Mouse (Mus musculus): ENCODE data around the gene Mndal. TPM values are rescaled to one million over a fixed set of nuclear protein-coding genes. Genes with fewer than 3 reads are reported as not detected.
"Not testable (repeated sequence)": the region's sequence is repeated elsewhere in the genome, so short reads cannot be mapped to it uniquely, and the experiment has no call there.

Gene Mndal
- total and polyA plus RNA-seq, 3 experiments, result 56.8 to 175 (median 107) TPM

- TF ChIP-seq MAZ (IDR thresholded peaks at IDR 0.05; ENCODE audit: low read depth, low read length) (no peak), BHLHE40 (IDR thresholded peaks at IDR 0.05; ENCODE audit: low read depth, low read length) (no peak), MAFK (IDR thresholded peaks at IDR 0.05; ENCODE audit: insufficient replicate concordance, low read length) (no peak), POLR2A (IDR thresholded peaks at IDR 0.05; ENCODE audit: low read depth, low read length) (no peak), HCFC1 (IDR thresholded peaks at IDR 0.05; ENCODE audit: low read depth, low read length) (no peak), RAD21 (IDR thresholded peaks at IDR 0.05; ENCODE audit: low read depth, low read length) (no peak), KAT2A (IDR thresholded peaks at IDR 0.05; ENCODE audit: insufficient replicate concordance, low read length) (no peak), MXI1 (IDR thresholded peaks at IDR 0.05; ENCODE audit: low read depth, low read length) (no peak), JUN (IDR thresholded peaks at IDR 0.05; ENCODE audit: insufficient read depth, low read depth, low read length) (no peak), ZMIZ1 (IDR thresholded peaks at IDR 0.05; ENCODE audit: low read depth, low read length) (no peak), USF2 (conservative IDR thresholded peaks at IDR 0.05; ENCODE audit: low read depth, low read length) (no peak), TBP (conservative IDR thresholded peaks at IDR 0.05; ENCODE audit: low read depth, low read length) (no peak), GABPA (IDR thresholded peaks at IDR 0.05; ENCODE audit: insufficient replicate concordance, low read depth, low read length) (no peak), MYC (IDR thresholded peaks at IDR 0.05; ENCODE audit: low read depth, low read length) (no peak), ELF1 (IDR thresholded peaks at IDR 0.05; ENCODE audit: low read depth, low read length) (no peak), SIN3A (IDR thresholded peaks at IDR 0.05; ENCODE audit: low read length) (no peak), SMC3 (IDR thresholded peaks at IDR 0.05; ENCODE audit: low read depth, low read length) (no peak), NELFE (IDR thresholded peaks at IDR 0.05; ENCODE audit: low read depth, low read length) (no peak), CTCF (conservative IDR thresholded peaks at IDR 0.05 in 1 of 2, IDR thresholded peaks at IDR 0.05 in 1 of 2; ENCODE audit: low read depth in 2 of 2, low read length in 2 of 2) (no peak), PAX5 (IDR thresholded peaks at IDR 0.05; ENCODE audit: low read length) (no peak)
- Histone ChIP-seq H3K4me1 (ENCODE audit: control insufficient read depth in 1 of 2, insufficient read depth in 2 of 2) (peaks cover 0 to 8% of the 10 kb centered on the region in 2 experiments; a peak in 2 of 4 replicates), H3K9ac (ENCODE audit: insufficient read depth, low read depth) (no peak overlapping the region), H3K4me2 (ENCODE audit: insufficient read depth, low read depth, poor library complexity, severe bottlenecking) (no peak overlapping the region), H3K79me2 (replicated peaks; ENCODE audit: control insufficient read depth, extremely low read depth, insufficient read depth, poor library complexity, severe bottlenecking) (no peaks in the 10 kb centered on the region), H3K4me3 (replicated peaks in 1 of 3; ENCODE audit: low read depth in 2 of 3, low read length in 2 of 3, poor library complexity in 1 of 3) (no peak overlapping the region), H3K9me3 (replicated peaks; ENCODE audit: low read length) (no peaks in the 10 kb centered on the region), H3K36me3 (replicated peaks in 1 of 2; ENCODE audit: control insufficient read depth in 1 of 2, insufficient read depth in 1 of 2, low read length in 1 of 2) (no peaks in the 10 kb centered on the region), H3K27ac (ENCODE audit: insufficient read depth, low read depth) (no peak overlapping the region), H3K27me3 (replicated peaks) (no peaks in the 10 kb centered on the region)
- DNase-seq (ENCODE audit: extremely low read depth), result no peak
- in situ Hi-C loops (cut with MboI; ENCODE audit: low pct_ligation_motif_present, low pct_unique_long_range_greater_than_20kb, low sequenced_read_pairs) (no loop called here), dilution Hi-C loops (cut with MboI; ENCODE audit: extremely low pct_ligation_motif_present, extremely low pct_unique_long_range_greater_than_20kb, low sequenced_read_pairs) (no loop called here)
These were observed 12.9 kb upstream of the Mndal start for GRCm38 (mm10) chr1:173955071-173955796.

GRCm38 (mm10) chr1:173953563-173953962 lies 11.3 kb upstream of the Mndal start:
- Histone ChIP-seq H3K4me3 (replicated peaks in 1 of 3; ENCODE audit: low read depth in 2 of 3, low read length in 2 of 3, poor library complexity in 1 of 3) (no peak overlapping the region), H3K79me2 (replicated peaks; ENCODE audit: control insufficient read depth, extremely low read depth, insufficient read depth, poor library complexity, severe bottlenecking) (no peaks in the 10 kb centered on the region), H3K36me3 (replicated peaks in 1 of 2; ENCODE audit: control insufficient read depth in 1 of 2, insufficient read depth in 1 of 2, low read length in 1 of 2) (no peaks in the 10 kb centered on the region), H3K4me2 (ENCODE audit: insufficient read depth, low read depth, poor library complexity, severe bottlenecking) (no peak overlapping the region), H3K4me1 (ENCODE audit: control insufficient read depth in 1 of 2, insufficient read depth in 2 of 2) (peaks cover 0 to 19% of the 10 kb centered on the region in 2 experiments; a peak in 2 of 4 replicates), H3K27me3 (replicated peaks) (no peaks in the 10 kb centered on the region), H3K9me3 (replicated peaks; ENCODE audit: low read length) (no peaks in the 10 kb centered on the region), H3K27ac (ENCODE audit: insufficient read depth, low read depth) (no peak overlapping the region), H3K9ac (ENCODE audit: insufficient read depth, low read depth) (no peak overlapping the region)
- in situ Hi-C loops (cut with MboI; ENCODE audit: low pct_ligation_motif_present, low pct_unique_long_range_greater_than_20kb, low sequenced_read_pairs), result no loop called here
- no peak for TF ChIP-seq SIN3A (IDR thresholded peaks at IDR 0.05; ENCODE audit: low read length)
- no peak for TF ChIP-seq IRF4 (IDR thresholded peaks at IDR 0.05; ENCODE audit: low read depth, low read length)
- no peak for TF ChIP-seq USF1 (IDR thresholded peaks at IDR 0.05; ENCODE audit: low read depth, low read length)
- no peak for TF ChIP-seq MAZ (IDR thresholded peaks at IDR 0.05; ENCODE audit: low read depth, low read length)
- TF ChIP-seq MYC (IDR thresholded peaks at IDR 0.05; ENCODE audit: low read depth, low read length), result no peak
- no peak for TF ChIP-seq ZC3H11A (IDR thresholded peaks at IDR 0.05; ENCODE audit: low read depth, low read length)
- TF ChIP-seq USF2 (conservative IDR thresholded peaks at IDR 0.05; ENCODE audit: low read depth, low read length), result no peak
- no peak for TF ChIP-seq BHLHE40 (IDR thresholded peaks at IDR 0.05; ENCODE audit: low read depth, low read length)
- TF ChIP-seq CHD2 (IDR thresholded peaks at IDR 0.05; ENCODE audit: low read length), result no peak
- no peak for TF ChIP-seq NRF1 (IDR thresholded peaks at IDR 0.05; ENCODE audit: low read depth, low read length)
- DNase-seq (ENCODE audit: extremely low read depth), result no peak
- dilution Hi-C loops (cut with MboI; ENCODE audit: extremely low pct_ligation_motif_present, extremely low pct_unique_long_range_greater_than_20kb, low sequenced_read_pairs), result no loop called here

- in situ Hi-C loops (cut with MboI; ENCODE audit: low pct_ligation_motif_present, low pct_unique_long_range_greater_than_20kb, low sequenced_read_pairs); H3K4me3 ChIP-seq (replicated peaks in 1 of 3; ENCODE audit: low read depth in 2 of 3, low read length in 2 of 3, poor library complexity in 1 of 3); H3K9ac ChIP-seq (ENCODE audit: insufficient read depth, low read depth); H3K27me3 ChIP-seq (replicated peaks); H3K9me3 ChIP-seq (replicated peaks; ENCODE audit: low read length); H3K36me3 ChIP-seq (replicated peaks in 1 of 2; ENCODE audit: control insufficient read depth in 1 of 2, insufficient read depth in 1 of 2, low read length in 1 of 2); H3K4me2 ChIP-seq (ENCODE audit: insufficient read depth, low read depth, poor library complexity, severe bottlenecking); dilution Hi-C loops (cut with MboI; ENCODE audit: extremely low pct_ligation_motif_present, extremely low pct_unique_long_range_greater_than_20kb, low sequenced_read_pairs); H3K27ac ChIP-seq (ENCODE audit: insufficient read depth, low read depth); H3K79me2 ChIP-seq (replicated peaks; ENCODE audit: control insufficient read depth, extremely low read depth, insufficient read depth, poor library complexity, severe bottlenecking): not testable (repeated sequence)
- peak; percentile 17 for DNase-seq (ENCODE audit: extremely low read depth)
- H3K4me1 ChIP-seq (ENCODE audit: control insufficient read depth in 1 of 2, insufficient read depth in 2 of 2), result peaks cover 0 to 19% of the 10 kb centered on the region in 2 experiments; a peak in 2 of 4 replicates
These were observed 6.8 kb upstream of the Mndal start for GRCm38 (mm10) chr1:173949044-173949443.
